Mouse (Mus musculus) layer of hippocampus, postnatal 10 days (tissue): ENCODE data around the gene Foxe3. TPM values are rescaled to one million over a fixed set of nuclear protein-coding genes. Genes with fewer than 3 reads are reported as not detected.

Experiments
- DNase-seq, 2 experiments: peaks; one replicate each; pipeline ENCODE4 v3.0.0; 2021; ENCODE audit warnings: low spot score in 2 of 2
- total RNA-seq, 2 experiments: library from RNA; stranded (reverse); gene quantifications; 2 replicates each; pipeline ENCODE4 v1.2.3; 2021

Foxe3 gene
- total RNA-seq, 2 experiments from 2014 or later: not detected

DNA sequence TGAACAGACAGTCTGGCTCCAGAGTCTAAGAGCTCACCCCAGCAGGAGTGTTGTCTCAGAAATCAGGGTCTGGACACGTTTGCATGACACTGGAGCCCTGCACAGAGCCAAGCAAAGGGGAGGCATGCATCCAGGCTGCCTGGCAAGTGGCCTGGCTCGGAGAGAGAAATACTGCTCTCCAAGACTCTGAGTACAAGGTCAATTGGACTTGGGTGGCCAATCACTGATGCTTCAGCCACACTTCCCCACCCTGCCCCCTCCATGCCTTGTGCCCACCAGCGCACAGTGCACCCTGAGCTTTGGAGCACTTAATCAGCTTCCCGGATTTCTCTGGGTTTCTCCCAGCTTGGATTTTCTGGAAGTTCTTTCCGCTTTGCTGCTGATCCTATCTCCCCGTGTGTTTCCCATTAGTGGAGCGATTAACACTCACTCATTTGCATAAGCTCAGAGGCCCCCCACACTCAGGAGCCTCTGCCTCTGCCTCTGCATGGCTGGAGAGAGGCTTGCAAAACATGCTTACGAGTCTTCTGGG, 49.3 kb downstream of the Foxe3 start:
- no peak for DNase-seq

Other genes with a start within 250 kb of the Foxe3 start
- gene Gm12830, start 104.3 kb downstream of the Foxe3 start, total RNA-seq: not detected
- gene Foxd2, start 17.1 kb downstream of the Foxe3 start, total RNA-seq: under 1 TPM; 0.20 to 0.39 TPM
- gene Cmpk1, start 61.2 kb upstream of the Foxe3 start, total RNA-seq: 100 to 1,000 TPM; 110 to 114 TPM
- gene Stil, start 74.1 kb upstream of the Foxe3 start, total RNA-seq: 1 to 10 TPM; 1.2 to 1.6 TPM
- gene Tal1, start 130.4 kb upstream of the Foxe3 start, total RNA-seq: 1 to 10 TPM; 2.0 to 2.6 TPM
- under 1 TPM; 0.42 to 0.57 TPM for gene Pdzk1ip1, start 162.7 kb upstream of the Foxe3 start, total RNA-seq
- gene Cyp4x1, start 208.3 kb upstream of the Foxe3 start, total RNA-seq: 10 to 100 TPM; 12.0 to 13.2 TPM